Mouse (Mus musculus) olfactory bulb, adult 2 months (tissue): Measurements from ENCODE around the gene Pafah1b3. TPM values are rescaled to one million over a fixed set of nuclear protein-coding genes. Genes with fewer than 3 reads are reported as not detected.

ENCODE experiments used
- H3K27ac ChIP-seq: fragments of 200-500 bp; 2 replicates; pipeline ENCODE4 v1.5.1; 2012; ENCODE audit warnings: low read depth, low read length; ENCODE audit not compliant: insufficient read depth
- H3K4me1 ChIP-seq: fragments of 200-500 bp; 2 replicates; pipeline ENCODE4 v1.6.1; 2012; ENCODE audit warnings: low read length; ENCODE audit not compliant: control insufficient read depth, insufficient read depth
- H3K4me3 ChIP-seq: fragments of 200-500 bp; 2 replicates; pipeline ENCODE4 v1.5.1; 2012; ENCODE audit warnings: mild to moderate bottlenecking, low read depth, low read length, moderate library complexity; ENCODE audit not compliant: insufficient read depth
- CTCF ChIP-seq: fragments of 200-500 bp; IDR thresholded peaks from 2 replicates; pipeline ENCODE4 v1.5.1; 2012; ENCODE audit warnings: low read depth, mild to moderate bottlenecking, low read length, moderate library complexity; ENCODE audit not compliant: insufficient read depth
- POLR2A ChIP-seq: fragments of 200-500 bp; IDR thresholded peaks from 2 replicates; pipeline ENCODE4 v1.6.1; 2012; ENCODE audit warnings: mild to moderate bottlenecking, low read depth, low read length, moderate library complexity; ENCODE audit not compliant: insufficient read depth
- WGBS: fragments of 180-500 bp; shearing (Covaris S2); methylation state at CpG from one replicate; pipeline ENCODE4 v1.1.7; 2018; 5-methylcytosine and 5-hydroxymethylcytosine counted together
- polyA plus RNA-seq: library from polyadenylated mRNA; stranded (reverse); fragments of >200 nt; gene quantifications from 2 replicates; pipeline ENCODE4 v1.2.4, GENCODE M21; 2012; ENCODE audit warnings: low replicate concordance; ENCODE audit not compliant: missing spikeins, insufficient read depth, insufficient read length

Gene Pafah1b3
- polyA plus RNA-seq, 1 experiment, result not detected

- TF ChIP-seq CTCF, result 0 out of 2 replicates have a peak, but pooled peaks have one; percentile 22
- 0 out of 2 replicates have a peak, but pooled peaks have one; percentile 31 for TF ChIP-seq POLR2A
- H3K27ac ChIP-seq, result peak overlapping the region; percentile 99
- H3K4me1 ChIP-seq, result peaks cover 50% of the 10 kb centered on the region
- H3K4me3 ChIP-seq, result peak overlapping the region; percentile 61
- under 1% methylated on average over 47 of the region's 49 CpGs for WGBS
Measured at GRCm38 (mm10) chr7:25279076-25279860, 18.5 kb downstream of the Pafah1b3 start.

GRCm38 (mm10) chr7:25278341-25279075 is 19.3 kb downstream of the Pafah1b3 start:
- Histone ChIP-seq H3K4me1 (peaks cover 45% of the 10 kb centered on the region), H3K4me3 (peak overlapping the region; percentile 61), H3K27ac (peak overlapping the region; percentile 99)
- under 1% methylated on average over 59 of the region's 60 CpGs for WGBS
- TF ChIP-seq CTCF, result no peak
- TF ChIP-seq POLR2A, result peak; percentile 38; the same call in 1 of the 2 replicates

DNA sequence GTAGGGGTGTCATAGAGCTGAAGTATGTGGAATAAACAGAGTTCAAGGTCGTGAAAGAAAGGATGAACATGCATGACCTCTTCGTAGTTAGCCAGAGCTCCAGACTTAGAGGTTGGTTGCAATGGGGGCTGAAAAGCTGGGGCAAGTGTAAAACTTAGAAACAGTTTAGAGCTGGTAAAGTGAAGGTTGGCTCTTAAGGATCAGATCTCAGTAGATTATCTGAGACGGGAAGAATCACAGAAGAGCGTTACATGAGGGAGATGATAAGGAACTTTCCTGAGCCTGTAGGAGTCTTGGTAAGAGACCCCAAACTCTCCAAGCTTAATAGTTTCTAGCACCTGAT is 19.8 kb downstream of the Pafah1b3 start:
- Histone ChIP-seq H3K4me3 (no peak overlapping the region), H3K27ac (peak overlapping the region; percentile 53), H3K4me1 (peaks cover 46% of the 10 kb centered on the region)
- 4% methylated on average over 4 of the region's 4 CpGs for WGBS
- TF ChIP-seq POLR2A (no peak), CTCF (no peak)

- TF ChIP-seq CTCF (no peak), POLR2A (no peak)
- peaks cover 51% of the 10 kb centered on the region for H3K4me1 ChIP-seq
- 76% methylated on average over 4 of the region's 4 CpGs for WGBS
- H3K27ac ChIP-seq, result peak overlapping the region; percentile 53; the same call in 1 of the 2 replicates
- H3K4me3 ChIP-seq, result no peak overlapping the region
Measured at GRCm38 (mm10) chr7:25277405-25277804, 20.4 kb downstream of the Pafah1b3 start.

GRCm38 (mm10) chr7:25275555-25276298 is 22.1 kb downstream of the Pafah1b3 start:
- peaks cover 59% of the 10 kb centered on the region for H3K4me1 ChIP-seq
- 57% methylated on average over 9 of the region's 9 CpGs for WGBS
- TF ChIP-seq POLR2A (no peak), CTCF (no peak)
- H3K27ac ChIP-seq, result peak overlapping the region; percentile 1; the same call in 1 of the 2 replicates
- no peak overlapping the region for H3K4me3 ChIP-seq

- Histone ChIP-seq H3K27ac (peak overlapping the region; percentile 12; the same call in 1 of the 2 replicates), H3K4me1 (peaks cover 59% of the 10 kb centered on the region), H3K4me3 (no peak overlapping the region)
- TF ChIP-seq CTCF (no peak), POLR2A (no peak)
- 80% methylated on average over 3 of the region's 3 CpGs for WGBS
Measured at GRCm38 (mm10) chr7:25274996-25275395, 22.8 kb downstream of the Pafah1b3 start.

DNA sequence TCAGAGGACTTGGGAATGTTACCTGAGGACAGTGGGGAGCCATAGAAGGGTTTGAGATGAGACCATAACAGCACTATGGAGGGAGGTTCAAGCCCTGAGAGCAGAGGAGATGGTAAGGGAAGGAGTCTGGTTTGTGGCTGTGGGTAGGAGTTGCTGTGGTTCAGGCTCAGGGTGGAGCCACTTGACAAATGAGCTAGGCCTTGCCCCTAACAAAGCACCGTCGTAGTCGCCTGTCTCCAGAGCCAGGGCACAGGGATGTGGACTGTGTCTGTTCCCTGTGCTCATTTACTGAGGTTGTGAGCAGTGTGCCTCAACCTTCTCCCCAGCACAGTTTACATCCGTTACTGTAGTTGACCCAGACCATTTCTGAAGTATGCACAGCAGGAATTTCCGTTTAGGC is 23.2 kb downstream of the Pafah1b3 start:
- Histone ChIP-seq H3K4me1 (peaks cover 59% of the 10 kb centered on the region), H3K4me3 (no peak overlapping the region), H3K27ac (peak overlapping the region; percentile 12; the same call in 1 of the 2 replicates)
- 31% methylated on average over 5 of the region's 5 CpGs for WGBS
- TF ChIP-seq CTCF (no peak), POLR2A (no peak)
